ENCODE assay signal across 9 mouse cellular contexts in the genomic region with DNA sequence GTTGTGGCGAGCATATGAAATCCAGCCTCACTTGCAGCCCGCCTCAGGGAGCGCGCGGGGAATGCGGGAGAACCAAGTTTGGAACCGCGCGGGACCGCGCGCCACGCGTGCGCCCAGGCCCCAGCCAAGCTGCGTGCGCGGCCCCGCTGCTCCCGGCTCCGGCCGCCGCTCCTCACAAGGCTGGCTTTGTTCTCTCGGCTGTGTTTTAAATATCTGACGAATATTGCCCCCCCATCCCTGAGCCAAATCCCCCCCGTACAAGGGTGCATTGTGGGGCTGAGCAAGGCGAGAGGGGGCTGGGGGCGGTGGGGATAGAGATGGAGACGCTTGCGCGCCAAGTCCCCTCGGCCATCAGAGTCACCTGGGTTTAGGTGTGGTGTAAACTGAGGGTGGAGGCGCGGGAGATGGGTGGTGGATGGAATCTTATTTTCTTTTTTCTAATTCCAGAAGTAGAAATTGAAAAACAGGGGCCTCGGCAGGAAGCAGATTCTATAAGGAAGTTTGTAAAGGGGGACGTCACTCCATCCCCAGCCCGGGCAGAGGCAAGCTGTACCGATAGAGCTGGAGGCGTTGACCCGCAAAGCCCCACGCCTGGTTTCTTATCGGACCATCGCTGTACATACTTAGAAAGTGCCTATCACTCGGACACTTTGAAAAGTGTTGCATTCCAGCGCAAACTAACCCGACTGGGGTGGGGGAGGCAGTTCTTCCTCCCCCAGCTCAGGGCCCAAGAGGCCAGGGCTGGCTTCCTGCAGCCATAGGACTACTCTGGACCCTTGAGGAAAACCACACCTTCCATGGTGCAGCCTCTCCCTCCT.
DNase-seq lines count a peak whose midpoint lies in the region; ATAC-seq and TF ChIP-seq lines count a peak whose summit lies in the region.
"Had no signal": no experiment of that assay in that cellular context is flagged by ENCODE, and none has a peak within 500 bp of the region (broad histone marks: within the 10 kb centered on the region; RNA-seq: fewer than 3 reads in every experiment).

No protein-coding gene starts in this region.

- H3K27ac ChIP-seq in forebrain, embryonic 12.5 days = peak overlapping the region; percentile 67
- peak overlapping the region; percentile 75 for H3K27ac ChIP-seq in hindbrain, postnatal 0 days
- H3K27ac ChIP-seq in limb, embryonic 15.5 days = peak overlapping the region; percentile 81
- H3K27ac ChIP-seq in neural tube, embryonic 11.5 days (ENCODE audit: low read depth, low read length) = peak overlapping the region; percentile 36; the same call in 1 of the 2 replicates

- H3K9ac ChIP-seq in forebrain, embryonic 12.5 days = peak overlapping the region; percentile 52
- H3K9ac ChIP-seq in hindbrain, postnatal 0 days (replicated peaks; ENCODE audit: low read length) = peak overlapping the region; percentile 74
- H3K9ac ChIP-seq in limb, embryonic 15.5 days = peak overlapping the region; percentile 44; the same call in 1 of the 2 replicates
- H3K9ac ChIP-seq in neural tube, embryonic 11.5 days (ENCODE audit: low read length) = peak overlapping the region; percentile 54

- H3K4me3 ChIP-seq in forebrain, embryonic 12.5 days (replicated peaks) = peak overlapping the region; percentile 38
- H3K4me3 ChIP-seq in hindbrain, postnatal 0 days (ENCODE audit: low read length) = peak overlapping the region; percentile 45
- peak overlapping the region; percentile 34 for H3K4me3 ChIP-seq in limb, embryonic 15.5 days
- peak overlapping the region; percentile 31 for H3K4me3 ChIP-seq in neural tube, embryonic 11.5 days (ENCODE audit: low read depth, low read length)

- H3K4me1 ChIP-seq in forebrain, embryonic 12.5 days = peaks cover 36% of the 10 kb centered on the region
- H3K4me1 ChIP-seq in hindbrain, postnatal 0 days (ENCODE audit: insufficient read depth, low read length) = peaks cover 22% of the 10 kb centered on the region; the same call in 1 of the 2 replicates
- H3K4me1 ChIP-seq in limb, embryonic 15.5 days = peaks cover 72% of the 10 kb centered on the region
- H3K4me1 ChIP-seq in neural tube, embryonic 11.5 days (ENCODE audit: control insufficient read depth, insufficient read depth, low read length) = peaks cover 37% of the 10 kb centered on the region

- peak overlapping the region; percentile 54 for H3K4me2 ChIP-seq in forebrain, embryonic 12.5 days
- H3K4me2 ChIP-seq in hindbrain, postnatal 0 days (ENCODE audit: low read depth, low read length) = peak overlapping the region; percentile 83
- peak overlapping the region; percentile 62 for H3K4me2 ChIP-seq in limb, embryonic 15.5 days
- peak overlapping the region; percentile 55 for H3K4me2 ChIP-seq in neural tube, embryonic 11.5 days (ENCODE audit: low read depth)

- TF ChIP-seq CTCF in hindbrain, postnatal 0 days (IDR thresholded peaks at IDR 0.05; ENCODE audit: low read depth) = no peak

- DNase-seq in gastrocnemius, postnatal 14 days = peak; percentile 53
- DNase-seq in gastrocnemius, adult 8-10 months (ENCODE audit: low spot score in 2 of 2) = no peak
- DNase-seq in ZHBTc4 (ENCODE audit: low read depth, low spot score) = peak; percentile 50
- peak; percentile 89 for DNase-seq in hindbrain, postnatal 0 days (ENCODE audit: low spot score)
- peak; percentile 80 for DNase-seq in neural tube, embryonic 11.5 days (ENCODE audit: low spot score)
- no peak for DNase-seq in urinary bladder, adult 2 months (ENCODE audit: low spot score)

- H3K9me3 ChIP-seq in forebrain, embryonic 12.5 days = no peaks in the 10 kb centered on the region
- H3K9me3 ChIP-seq in hindbrain, postnatal 0 days (ENCODE audit: low read length) = no peaks in the 10 kb centered on the region
- no peaks in the 10 kb centered on the region for H3K9me3 ChIP-seq in limb, embryonic 15.5 days
- H3K9me3 ChIP-seq in neural tube, embryonic 11.5 days (ENCODE audit: control insufficient read depth, low read length) = no peaks in the 10 kb centered on the region

- no peaks in the 10 kb centered on the region for H3K36me3 ChIP-seq in forebrain, embryonic 12.5 days (replicated peaks)
- H3K36me3 ChIP-seq in hindbrain, postnatal 0 days (ENCODE audit: insufficient read depth, low read length) = no peaks in the 10 kb centered on the region
- H3K36me3 ChIP-seq in limb, embryonic 15.5 days = no peaks in the 10 kb centered on the region
- no peaks in the 10 kb centered on the region for H3K36me3 ChIP-seq in neural tube, embryonic 11.5 days (ENCODE audit: control insufficient read depth, insufficient read depth, low read length)

- ATAC-seq in forebrain, embryonic 12.5 days (ENCODE audit: low FRiP score) = peak; percentile 87
- peak; percentile 72 for ATAC-seq in hindbrain, postnatal 0 days
- ATAC-seq in limb, embryonic 15.5 days (ENCODE audit: insufficient number of reproducible peaks, low FRiP score, low TSS enrichment, low read depth) = no peak
- peak; percentile 67; the same call in 1 of the 2 replicates for ATAC-seq in neural tube, embryonic 11.5 days (ENCODE audit: insufficient read depth, low FRiP score, low TSS enrichment)
- ATAC-seq: Patski had no signal

- 3% methylated on average over 46 of the region's 46 CpGs for WGBS in forebrain, embryonic 12.5 days
- WGBS in hindbrain, postnatal 0 days = 3% methylated on average over 46 of the region's 46 CpGs
- 3% methylated on average over 46 of the region's 46 CpGs for WGBS in limb, embryonic 15.5 days
- 4% methylated on average over 46 of the region's 46 CpGs for WGBS in neural tube, embryonic 11.5 days

- H3K27me3 ChIP-seq in forebrain, embryonic 12.5 days = 0 out of 2 replicates have a peak, but pooled peaks cover 7% of the 10 kb centered on the region
- no peaks in the 10 kb centered on the region for H3K27me3 ChIP-seq in hindbrain, postnatal 0 days (ENCODE audit: insufficient read depth, low read length)
- no peaks in the 10 kb centered on the region for H3K27me3 ChIP-seq in limb, embryonic 15.5 days
- no peaks in the 10 kb centered on the region for H3K27me3 ChIP-seq in neural tube, embryonic 11.5 days (ENCODE audit: control insufficient read depth, insufficient read depth, low read length)
- H3K27me3 ChIP-seq: Patski had no signal

- intact Hi-C loops in gastrocnemius, postnatal 14 days (cut with DNase I; ENCODE audit: low total_unique reads) = no loop called here

Comparison
In these comparisons a context has a peak if more than half of its experiments do, and no peak if none do; other contexts are left out.
1. DNase-seq: peak in gastrocnemius, postnatal 14 days (single experiment), ZHBTc4 (single experiment), hindbrain, postnatal 0 days (single experiment) and neural tube, embryonic 11.5 days (single experiment); none in gastrocnemius, adult 8-10 months (0 of 2) and urinary bladder, adult 2 months (single experiment).
2. Peak in every context shown above with its lines, with median percentiles within 50 percentile points of each other: H3K27ac ChIP-seq, H3K4me2 ChIP-seq, H3K4me3 ChIP-seq and H3K9ac ChIP-seq.